Mouse (Mus musculus) midbrain, embryonic 15.5 days (tissue): ENCODE measurements around the gene Glis3. TPM values are rescaled to one million over a fixed set of nuclear protein-coding genes. Genes with fewer than 3 reads are reported as not detected.

Experiments used
- ATAC-seq: fragments of 200-750 bp; cut with Nextera tagmentation; replicated peaks from 2 replicates; pipeline ENCODE4 v1.8.0; 2017; ENCODE audit warnings: moderate TSS enrichment
- H3K27ac ChIP-seq: fragments of 300-500 bp; sonication (generic); 2 replicates; pipeline ENCODE4 v1.5.1; 2015; ENCODE audit warnings: mild to moderate bottlenecking, inconsistent platforms
- H3K27me3 ChIP-seq: fragments of 300-500 bp; sonication (generic); replicated peaks from 2 replicates; pipeline ENCODE4 v1.6.1; 2015; ENCODE audit warnings: inconsistent platforms
- H3K36me3 ChIP-seq: fragments of 300-500 bp; sonication (generic); replicated peaks from 2 replicates; pipeline ENCODE4 v1.6.1; 2015; ENCODE audit warnings: inconsistent platforms
- H3K4me1 ChIP-seq: fragments of 300-500 bp; sonication (generic); 2 replicates; pipeline ENCODE4 v1.6.1; 2015; ENCODE audit warnings: inconsistent platforms
- H3K4me2 ChIP-seq: fragments of 300-500 bp; sonication (generic); 2 replicates; pipeline ENCODE4 v1.6.1; 2015; ENCODE audit warnings: inconsistent platforms, mild to moderate bottlenecking, moderate library complexity
- H3K4me3 ChIP-seq: fragments of 300-500 bp; sonication (generic); 2 replicates; pipeline ENCODE4 v1.5.1; 2015; ENCODE audit warnings: mild to moderate bottlenecking, inconsistent platforms
- H3K9ac ChIP-seq: fragments of 300-500 bp; sonication (generic); 2 replicates; pipeline ENCODE4 v1.6.1; 2015; ENCODE audit warnings: mild to moderate bottlenecking, inconsistent platforms
- H3K9me3 ChIP-seq: fragments of 300-500 bp; sonication (generic); 2 replicates; pipeline ENCODE4 v1.6.1; 2016; ENCODE audit warnings: inconsistent platforms
- WGBS: fragments of 180-500 bp; shearing (Covaris S2); methylation state at CpG from one replicate; pipeline ENCODE4 v1.1.7; 2015; ENCODE audit warnings: mixed read lengths; 5-methylcytosine and 5-hydroxymethylcytosine counted together
- polyA plus RNA-seq: library from polyadenylated mRNA; unstranded; fragments of >200 nt; fragmentation: Nextera tagmentation; extraction: Ambion mirVana; gene quantifications from 2 replicates; pipeline ENCODE4 v1.2.1, GENCODE M21; 2015

Glis3 gene
- polyA plus RNA-seq, 1 experiment from 2014 or later = 3.3 TPM

- Histone ChIP-seq H3K4me1 (no peaks in the 10 kb centered on the region), H3K9ac (no peak overlapping the region), H3K36me3 (no peaks in the 10 kb centered on the region), H3K27me3 (no peaks in the 10 kb centered on the region), H3K4me2 (no peak overlapping the region), H3K27ac (no peak overlapping the region), H3K9me3 (no peaks in the 10 kb centered on the region), H3K4me3 (no peak overlapping the region)
- ATAC-seq = no peak
- WGBS = 86% methylated on average over 9 of the region's 9 CpGs
These were observed 444.8 kb downstream of the Glis3 start for GRCm38 (mm10) chr19:28235096-28235495.

DNA sequence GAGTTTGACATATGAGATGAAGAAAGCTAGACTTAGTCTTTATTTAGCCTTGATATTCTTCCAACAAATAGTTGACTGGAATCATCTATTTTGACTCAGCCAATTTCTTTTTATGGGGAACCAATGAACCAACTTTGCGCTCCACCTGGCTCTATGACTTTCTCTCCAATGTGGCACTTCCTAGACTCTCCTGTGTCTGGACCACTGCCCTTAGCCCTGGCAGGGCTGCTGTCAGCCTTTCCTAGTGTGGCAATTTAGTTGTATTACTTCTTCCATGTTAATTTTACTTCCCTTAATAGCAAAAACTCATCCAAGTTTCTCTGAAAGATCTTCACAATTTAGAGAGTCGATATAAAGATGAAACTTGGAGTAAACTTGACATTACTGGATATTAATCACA lies 445.2 kb downstream of the Glis3 start:
- H3K27me3 ChIP-seq = no peaks in the 10 kb centered on the region
- H3K36me3 ChIP-seq = no peaks in the 10 kb centered on the region
- H3K9me3 ChIP-seq = no peaks in the 10 kb centered on the region
- over 99% methylated on average over 2 of the region's 2 CpGs for WGBS
- H3K9ac ChIP-seq = no peak overlapping the region
- no peak overlapping the region for H3K4me2 ChIP-seq
- H3K4me3 ChIP-seq = no peak overlapping the region
- H3K4me1 ChIP-seq = no peaks in the 10 kb centered on the region
- ATAC-seq = no peak
- H3K27ac ChIP-seq = no peak overlapping the region

- WGBS = 82% methylated on average over 3 of the region's 3 CpGs
- Histone ChIP-seq H3K27ac (no peak overlapping the region), H3K9me3 (no peaks in the 10 kb centered on the region), H3K4me2 (no peak overlapping the region), H3K4me3 (no peak overlapping the region), H3K36me3 (no peaks in the 10 kb centered on the region), H3K9ac (no peak overlapping the region), H3K4me1 (no peaks in the 10 kb centered on the region), H3K27me3 (no peaks in the 10 kb centered on the region)
- ATAC-seq = no peak
These were observed 448.4 kb downstream of the Glis3 start for GRCm38 (mm10) chr19:28231511-28231910.

- Histone ChIP-seq H3K4me2 (no peak overlapping the region), H3K4me1 (no peaks in the 10 kb centered on the region), H3K9me3 (no peaks in the 10 kb centered on the region), H3K9ac (no peak overlapping the region), H3K4me3 (no peak overlapping the region), H3K36me3 (no peaks in the 10 kb centered on the region), H3K27me3 (no peaks in the 10 kb centered on the region), H3K27ac (no peak overlapping the region)
- no peak for ATAC-seq
- WGBS = 45% methylated on average over 10 of the region's 10 CpGs
These were observed 452.4 kb downstream of the Glis3 start for GRCm38 (mm10) chr19:28227526-28227925.

DNA sequence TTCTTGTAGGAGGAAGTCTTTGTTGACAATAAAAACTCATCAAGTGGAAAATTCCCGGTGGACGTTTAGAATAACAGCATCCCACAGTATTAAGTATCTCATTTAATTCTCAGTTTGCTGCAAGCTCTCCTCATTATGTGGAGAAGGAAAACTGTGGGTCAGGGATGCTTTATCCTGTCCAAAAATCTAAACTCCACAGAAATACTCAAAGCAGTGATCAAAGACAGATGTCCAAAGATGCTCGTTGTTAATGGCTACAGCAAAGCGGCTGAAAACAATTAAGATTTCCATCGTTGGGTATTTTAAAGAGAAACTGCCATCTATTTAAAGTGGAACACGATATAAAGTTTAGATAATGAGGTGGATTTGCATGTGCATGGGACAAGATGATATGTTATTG lies 454.2 kb downstream of the Glis3 start:
- no peak overlapping the region for H3K4me3 ChIP-seq
- no peak overlapping the region for H3K27ac ChIP-seq
- no peaks in the 10 kb centered on the region for H3K27me3 ChIP-seq
- H3K4me2 ChIP-seq = no peak overlapping the region
- no peaks in the 10 kb centered on the region for H3K36me3 ChIP-seq
- no peak for ATAC-seq
- H3K9ac ChIP-seq = no peak overlapping the region
- WGBS = 81% methylated on average over 6 of the region's 6 CpGs
- no peaks in the 10 kb centered on the region for H3K9me3 ChIP-seq
- H3K4me1 ChIP-seq = no peaks in the 10 kb centered on the region

- no peak overlapping the region for H3K9ac ChIP-seq
- H3K36me3 ChIP-seq = no peaks in the 10 kb centered on the region
- whole genome bisulfite sequencing = 93% methylated on average over 4 of the region's 4 CpGs
- no peak overlapping the region for H3K27ac ChIP-seq
- no peak for ATAC-seq
- H3K9me3 ChIP-seq = no peaks in the 10 kb centered on the region
- H3K4me1 ChIP-seq = no peaks in the 10 kb centered on the region
- H3K4me2 ChIP-seq = no peak overlapping the region
- H3K4me3 ChIP-seq = no peak overlapping the region
- no peaks in the 10 kb centered on the region for H3K27me3 ChIP-seq
These were observed 468.2 kb downstream of the Glis3 start for GRCm38 (mm10) chr19:28211630-28212029.

Other genes with a start within 250 kb of the Glis3 start
- 37.9 and 40.3 TPM in 2 replicates for gene Slc1a1, start 155.0 kb upstream of the Glis3 start, polyA plus RNA-seq